Mouse (Mus musculus) liver, embryonic 14.5 days (tissue): Measurements from ENCODE around the gene Filip1l. TPM values are rescaled to one million over a fixed set of nuclear protein-coding genes. Genes with fewer than 3 reads are reported as not detected.

Source experiments
- ATAC-seq: fragments of 200-750 bp; cut with Nextera tagmentation; 2 replicates; pipeline ENCODE4 v1.8.0; 2017; ENCODE audit warnings: moderate number of reproducible peaks, mild to moderate bottlenecking, moderate library complexity; ENCODE audit not compliant: insufficient read depth
- DNase-seq, 3 experiments: peaks; one replicate each; pipeline ENCODE4 v3.0.0-alpha.2; 2012 to 2013; ENCODE audit warnings: low read depth in 3 of 3, low spot score in 3 of 3
- H3K27ac ChIP-seq: fragments of 300-500 bp; sonication (generic); 2 replicates; pipeline ENCODE4 v1.5.1; 2014; ENCODE audit warnings: moderate library complexity, mild to moderate bottlenecking, control low read depth, inconsistent platforms
- H3K27me3 ChIP-seq: fragments of 300-500 bp; sonication (generic); 2 replicates; pipeline ENCODE4 v1.6.1; 2014; ENCODE audit warnings: mild to moderate bottlenecking, low read length, moderate library complexity; ENCODE audit not compliant: control insufficient read depth, insufficient read depth
- H3K36me3 ChIP-seq: fragments of 300-500 bp; sonication (generic); replicated peaks from 2 replicates; pipeline ENCODE4 v1.6.1; 2014; ENCODE audit warnings: low read depth; ENCODE audit not compliant: control insufficient read depth, insufficient read depth
- H3K4me1 ChIP-seq, 2 experiments: fragments of 200-500 bp in 1 of 2; fragments of 300-500 bp in 1 of 2; sonication (generic) in 1 of 2; replicated peaks; 2 replicates each; pipeline ENCODE4 v1.6.1; 2012 to 2014; ENCODE audit warnings: antibody characterized with exemption in 1 of 2, inconsistent platforms in 1 of 2, low read length in 1 of 2; ENCODE audit not compliant: control insufficient read depth in 2 of 2, insufficient read depth in 2 of 2
- H3K4me2 ChIP-seq: fragments of 300-500 bp; sonication (generic); 2 replicates; pipeline ENCODE4 v1.6.1; 2014; ENCODE audit warnings: low read depth, mild to moderate bottlenecking, control low read depth, moderate library complexity
- H3K4me3 ChIP-seq, 2 experiments: fragments of 200-500 bp in 1 of 2; fragments of 300-500 bp in 1 of 2; sonication (generic) in 1 of 2; 2 replicates each; pipeline ENCODE4 v1.5.1; 2012 to 2014; ENCODE audit warnings: low read depth in 2 of 2, low read length in 2 of 2, mild to moderate bottlenecking in 2 of 2, control low read depth in 1 of 2, inconsistent platforms in 1 of 2, moderate library complexity in 1 of 2; ENCODE audit not compliant: insufficient read depth in 1 of 2
- H3K9ac ChIP-seq: fragments of 300-500 bp; sonication (generic); replicated peaks from 2 replicates; pipeline ENCODE4 v1.6.1; 2014; ENCODE audit warnings: mild to moderate bottlenecking, control low read depth, moderate library complexity
- H3K9me3 ChIP-seq: fragments of 300-500 bp; sonication (generic); 2 replicates; pipeline ENCODE4 v1.6.1; 2016; ENCODE audit warnings: low read length, mixed read lengths; ENCODE audit not compliant: control insufficient read depth
- CTCF ChIP-seq: IDR thresholded peaks from 2 replicates; pipeline ENCODE4 v1.5.1; 2016; ENCODE audit warnings: antibody characterized with exemption, low read depth, control low read depth
- EP300 ChIP-seq: IDR thresholded peaks from 2 replicates; pipeline ENCODE4 v1.6.1; 2016; ENCODE audit warnings: antibody characterized with exemption, low read depth
- WGBS: fragments of 180-500 bp; shearing (Covaris S2); extraction: QIAGEN DNeasy Blood & Tissue Kit; methylation state at CpG from one replicate; pipeline ENCODE4 v1.1.7; 2014; ENCODE audit not compliant: insufficient replicate concordance; 5-methylcytosine and 5-hydroxymethylcytosine counted together
- polyA plus RNA-seq, 2 experiments: library from polyadenylated mRNA; depleted of rRNA in 1 of 2; stranded (reverse) in 1 of 2; unstranded in 1 of 2; fragments of >200 nt; fragmentation: Nextera tagmentation in 1 of 2; extraction: Ambion mirVana in 1 of 2; gene quantifications; 2 replicates each; pipeline versions ENCODE4 v1.2.1 to v1.2.3; 2012 to 2014

The Filip1l gene
- polyA plus RNA-seq, 2 experiments = 2.1 to 3.3 TPM

- Histone ChIP-seq H3K4me3 (no peak overlapping the region), H3K4me2 (no peak overlapping the region), H3K36me3 (no peaks in the 10 kb centered on the region), H3K27ac (no peak overlapping the region), H3K27me3 (no peaks in the 10 kb centered on the region), H3K4me1 (no peaks in the 10 kb centered on the region), H3K9me3 (no peaks in the 10 kb centered on the region), H3K9ac (no peak overlapping the region)
- DNase-seq (no peak), ATAC-seq (no peak)
- 76% methylated on average over 11 of the region's 11 CpGs for WGBS
- no peak for TF ChIP-seq CTCF
- TF ChIP-seq EP300 = no peak
Observed at GRCm38 (mm10) chr16:57353166-57353721, 351 bp downstream of the Filip1l start.

GRCm38 (mm10) chr16:57353932-57354331 lies 1.0 kb downstream of the Filip1l start:
- Histone ChIP-seq H3K4me2 (no peak overlapping the region), H3K4me1 (no peaks in the 10 kb centered on the region), H3K27me3 (no peaks in the 10 kb centered on the region), H3K9ac (no peak overlapping the region), H3K36me3 (no peaks in the 10 kb centered on the region), H3K9me3 (no peaks in the 10 kb centered on the region), H3K27ac (no peak overlapping the region), H3K4me3 (no peak overlapping the region)
- DNase-seq = no peak
- TF ChIP-seq EP300 (no peak), CTCF (no peak)
- WGBS = 69% methylated on average over 6 of the region's 6 CpGs
- no peak for ATAC-seq

GRCm38 (mm10) chr16:57356454-57356853 lies 3.6 kb downstream of the Filip1l start:
- no peak for DNase-seq
- 66% methylated on average over 6 of the region's 6 CpGs for WGBS
- Histone ChIP-seq H3K4me3 (no peak overlapping the region), H3K4me2 (no peak overlapping the region), H3K9me3 (no peaks in the 10 kb centered on the region), H3K36me3 (no peaks in the 10 kb centered on the region), H3K9ac (no peak overlapping the region), H3K4me1 (no peaks in the 10 kb centered on the region), H3K27ac (no peak overlapping the region), H3K27me3 (no peaks in the 10 kb centered on the region)
- no peak for ATAC-seq
- TF ChIP-seq CTCF (no peak), EP300 (no peak)

- TF ChIP-seq CTCF (no peak), EP300 (no peak)
- H3K27me3 ChIP-seq = no peaks in the 10 kb centered on the region
- DNase-seq = no peak
- no peak overlapping the region for H3K9ac ChIP-seq
- no peaks in the 10 kb centered on the region for H3K4me1 ChIP-seq
- H3K9me3 ChIP-seq = no peaks in the 10 kb centered on the region
- 81% methylated on average over 6 of the region's 6 CpGs for WGBS
- no peak for ATAC-seq
- H3K4me2 ChIP-seq = no peak overlapping the region
- H3K4me3 ChIP-seq = no peak overlapping the region
- H3K36me3 ChIP-seq = no peaks in the 10 kb centered on the region
- no peak overlapping the region for H3K27ac ChIP-seq
Observed at GRCm38 (mm10) chr16:57357011-57357410, 4.1 kb downstream of the Filip1l start.

- no peak overlapping the region for H3K4me3 ChIP-seq
- no peaks in the 10 kb centered on the region for H3K4me1 ChIP-seq
- no peak overlapping the region for H3K9ac ChIP-seq
- H3K27me3 ChIP-seq = no peaks in the 10 kb centered on the region
- no peak overlapping the region for H3K27ac ChIP-seq
- no peaks in the 10 kb centered on the region for H3K36me3 ChIP-seq
- no peak for ATAC-seq
- DNase-seq = no peak
- H3K9me3 ChIP-seq = no peaks in the 10 kb centered on the region
- TF ChIP-seq CTCF = no peak
- TF ChIP-seq EP300 = no peak
- WGBS = 71% methylated on average over 10 of the region's 10 CpGs
- H3K4me2 ChIP-seq = no peak overlapping the region
Observed at GRCm38 (mm10) chr16:57359251-57359650, 6.4 kb downstream of the Filip1l start.
